Mouse (Mus musculus): Measurements from ENCODE around the gene Rnf214. TPM values are rescaled to one million over a fixed set of nuclear protein-coding genes. Genes with fewer than 3 reads are reported as not detected.
A peak's percentile ranks its signal among the peaks of the same experiment; 100 is the strongest.

Rnf214 gene
- total and polyA plus RNA-seq, 2 experiments from 2014 or later = 32.4 to 42.9 TPM

GRCm38 (mm10) chr9:45952890-45953289, 46.2 kb upstream of the Rnf214 start:
- no peak for TF ChIP-seq EP300 (IDR thresholded peaks at IDR 0.05; ENCODE audit: low read depth)
- no peak for TF ChIP-seq CTCF (IDR thresholded peaks at IDR 0.05; ENCODE audit: low read depth)
- H3K27ac ChIP-seq (ENCODE audit: low read depth) = no peak overlapping the region
- peak overlapping the region; percentile 81 for H3K4me2 ChIP-seq (ENCODE audit: low read depth, low read length)
- H3K9me3 ChIP-seq (replicated peaks; ENCODE audit: control insufficient read depth, low read length) = no peaks in the 10 kb centered on the region
- no peaks in the 10 kb centered on the region for H3K27me3 ChIP-seq (ENCODE audit: control insufficient read depth, insufficient read depth, low read length)
- ATAC-seq (ENCODE audit: insufficient read depth, low read depth) (no peak), DNase-seq (ENCODE audit: low spot score) (no peak)
- peaks cover 44% of the 10 kb centered on the region for H3K36me3 ChIP-seq (replicated peaks; ENCODE audit: control insufficient read depth, insufficient read depth, low read length)
- H3K4me1 ChIP-seq (ENCODE audit: control insufficient read depth, insufficient read depth) = peaks cover 12% of the 10 kb centered on the region
- WGBS = 76% methylated on average over 7 of the region's 7 CpGs
- peak overlapping the region; percentile 87; the same call in 1 of the 2 replicates for H3K4me3 ChIP-seq (ENCODE audit: low read depth, low read length)
- H3K9ac ChIP-seq (replicated peaks; ENCODE audit: low read depth, low read length) = no peak overlapping the region

GRCm38 (mm10) chr9:45952057-45952456, 45.3 kb upstream of the Rnf214 start:
- DNase-seq (ENCODE audit: low spot score) = no peak
- Histone ChIP-seq H3K9me3 (replicated peaks; ENCODE audit: control insufficient read depth, low read length) (no peaks in the 10 kb centered on the region), H3K36me3 (replicated peaks; ENCODE audit: control insufficient read depth, insufficient read depth, low read length) (peaks cover 52% of the 10 kb centered on the region), H3K27ac (ENCODE audit: low read depth) (no peak overlapping the region), H3K27me3 (ENCODE audit: control insufficient read depth, insufficient read depth, low read length) (no peaks in the 10 kb centered on the region), H3K4me2 (ENCODE audit: low read depth, low read length) (no peak overlapping the region), H3K9ac (replicated peaks; ENCODE audit: low read depth, low read length) (no peak overlapping the region), H3K4me3 (ENCODE audit: low read depth, low read length) (no peak overlapping the region), H3K4me1 (ENCODE audit: control insufficient read depth, insufficient read depth) (peaks cover 12% of the 10 kb centered on the region)
- TF ChIP-seq CTCF (IDR thresholded peaks at IDR 0.05; ENCODE audit: low read depth) = no peak
- TF ChIP-seq EP300 (IDR thresholded peaks at IDR 0.05; ENCODE audit: low read depth) = no peak
- 93% methylated on average over 4 of the region's 4 CpGs for WGBS
- no peak for ATAC-seq (ENCODE audit: insufficient read depth, low read depth)

DNA sequence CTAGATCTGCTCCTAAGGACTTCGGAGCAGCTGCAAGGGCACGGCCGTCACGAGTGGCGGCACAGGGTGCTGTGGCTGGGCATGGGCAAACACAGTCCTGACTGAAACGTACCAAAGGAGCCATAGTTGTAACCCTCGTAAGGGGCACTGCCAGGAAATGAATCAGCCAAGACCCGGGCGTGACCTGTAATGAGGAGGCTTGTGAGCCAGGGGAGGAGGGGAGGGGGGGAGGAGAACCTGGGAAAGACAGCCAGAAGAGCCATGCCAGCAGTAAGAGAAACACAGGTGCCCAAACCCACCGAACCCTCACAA, 40.1 kb upstream of the Rnf214 start:
- no peak for ATAC-seq (ENCODE audit: insufficient read depth, low read depth)

GRCm38 (mm10) chr9:45946182-45946871, 39.6 kb upstream of the Rnf214 start:
- no peak for TF ChIP-seq EP300 (IDR thresholded peaks at IDR 0.05; ENCODE audit: low read depth)
- TF ChIP-seq CTCF (IDR thresholded peaks at IDR 0.05; ENCODE audit: low read depth) = no peak
- no peak overlapping the region for H3K4me3 ChIP-seq (ENCODE audit: low read depth, low read length)
- H3K36me3 ChIP-seq (replicated peaks; ENCODE audit: control insufficient read depth, insufficient read depth, low read length) = peaks cover 98% of the 10 kb centered on the region
- DNase-seq (ENCODE audit: low spot score) (no peak), ATAC-seq (ENCODE audit: insufficient read depth, low read depth) (no peak)
- H3K27ac ChIP-seq (ENCODE audit: low read depth) = no peak overlapping the region
- H3K9me3 ChIP-seq (replicated peaks; ENCODE audit: control insufficient read depth, low read length) = no peaks in the 10 kb centered on the region
- no peaks in the 10 kb centered on the region for H3K4me1 ChIP-seq (ENCODE audit: control insufficient read depth, insufficient read depth)
- H3K27me3 ChIP-seq (ENCODE audit: control insufficient read depth, insufficient read depth, low read length) = no peaks in the 10 kb centered on the region
- 82% methylated on average over 16 of the region's 16 CpGs for WGBS
- H3K4me2 ChIP-seq (ENCODE audit: low read depth, low read length) = no peak overlapping the region
- no peak overlapping the region for H3K9ac ChIP-seq (replicated peaks; ENCODE audit: low read depth, low read length)

More for the DNA sequence above, 40.1 kb upstream of the Rnf214 start:
- H3K4me2 ChIP-seq (ENCODE audit: low read depth, low read length) = no peak overlapping the region
- H3K9ac ChIP-seq (replicated peaks; ENCODE audit: low read depth, low read length) = no peak overlapping the region
- no peaks in the 10 kb centered on the region for H3K4me1 ChIP-seq (ENCODE audit: control insufficient read depth, insufficient read depth)
- H3K27me3 ChIP-seq (ENCODE audit: control insufficient read depth, insufficient read depth, low read length) = no peaks in the 10 kb centered on the region
- no peaks in the 10 kb centered on the region for H3K9me3 ChIP-seq (replicated peaks; ENCODE audit: control insufficient read depth, low read length)
- H3K27ac ChIP-seq (ENCODE audit: low read depth) = no peak overlapping the region
- DNase-seq (ENCODE audit: low spot score) = no peak
- peaks cover 98% of the 10 kb centered on the region for H3K36me3 ChIP-seq (replicated peaks; ENCODE audit: control insufficient read depth, insufficient read depth, low read length)
- no peak overlapping the region for H3K4me3 ChIP-seq (ENCODE audit: low read depth, low read length)
- TF ChIP-seq EP300 (IDR thresholded peaks at IDR 0.05; ENCODE audit: low read depth) (no peak), CTCF (IDR thresholded peaks at IDR 0.05; ENCODE audit: low read depth) (no peak)
- WGBS = 80% methylated on average over 10 of the region's 10 CpGs

- Histone ChIP-seq H3K4me1 (ENCODE audit: control insufficient read depth, insufficient read depth) (no peaks in the 10 kb centered on the region), H3K4me3 (ENCODE audit: low read depth, low read length) (no peak overlapping the region), H3K9me3 (replicated peaks; ENCODE audit: control insufficient read depth, low read length) (no peaks in the 10 kb centered on the region), H3K27ac (ENCODE audit: low read depth) (no peak overlapping the region), H3K4me2 (ENCODE audit: low read depth, low read length) (no peak overlapping the region), H3K27me3 (ENCODE audit: control insufficient read depth, insufficient read depth, low read length) (no peaks in the 10 kb centered on the region), H3K9ac (replicated peaks; ENCODE audit: low read depth, low read length) (no peak overlapping the region), H3K36me3 (replicated peaks; ENCODE audit: control insufficient read depth, insufficient read depth, low read length) (peaks cover 99% of the 10 kb centered on the region)
- DNase-seq (ENCODE audit: low spot score) (no peak), ATAC-seq (ENCODE audit: insufficient read depth, low read depth) (no peak)
- 87% methylated on average over 13 of the region's 13 CpGs for WGBS
- TF ChIP-seq EP300 (IDR thresholded peaks at IDR 0.05; ENCODE audit: low read depth) (no peak), CTCF (IDR thresholded peaks at IDR 0.05; ENCODE audit: low read depth) (no peak)
These were observed 39.0 kb upstream of the Rnf214 start for GRCm38 (mm10) chr9:45945721-45946120.

All from heart, postnatal 0 days (tissue).